Mouse (Mus musculus): ENCODE measurements around the gene Thsd4.
A peak's percentile ranks its signal among the peaks of the same experiment; 100 is the strongest.

The Thsd4 gene

GRCm38 (mm10) chr9:60150511-60150910, 371.3 kb downstream of the Thsd4 start:
- DNase-seq (ENCODE audit: low read depth, low spot score) = no peak

- no peak for DNase-seq (ENCODE audit: low read depth, low spot score)
These were observed 372.9 kb downstream of the Thsd4 start for GRCm38 (mm10) chr9:60148988-60149387.

GRCm38 (mm10) chr9:60147401-60147800, 374.4 kb downstream of the Thsd4 start:
- no peak for DNase-seq (ENCODE audit: low read depth, low spot score)

GRCm38 (mm10) chr9:60143816-60144215, 378.0 kb downstream of the Thsd4 start:
- DNase-seq (ENCODE audit: low read depth, low spot score) = peak; percentile 12

GRCm38 (mm10) chr9:60141081-60141514, 380.7 kb downstream of the Thsd4 start:
- no peak for DNase-seq (ENCODE audit: low read depth, low spot score)

- no peak for DNase-seq (ENCODE audit: low read depth, low spot score)
These were observed 381.4 kb downstream of the Thsd4 start for GRCm38 (mm10) chr9:60140411-60140810.

GRCm38 (mm10) chr9:60139446-60139845, 382.4 kb downstream of the Thsd4 start:
- DNase-seq (ENCODE audit: low read depth, low spot score) = no peak

GRCm38 (mm10) chr9:60129235-60129991, 392.4 kb downstream of the Thsd4 start:
- DNase-seq (ENCODE audit: low read depth, low spot score) = no peak

- no peak for DNase-seq (ENCODE audit: low read depth, low spot score)
These were observed 394.9 kb downstream of the Thsd4 start for GRCm38 (mm10) chr9:60126961-60127360.

GRCm38 (mm10) chr9:60124102-60124501, 397.7 kb downstream of the Thsd4 start:
- DNase-seq (ENCODE audit: low read depth, low spot score) = no peak

GRCm38 (mm10) chr9:60123066-60123465, 398.8 kb downstream of the Thsd4 start:
- DNase-seq (ENCODE audit: low read depth, low spot score) = no peak

GRCm38 (mm10) chr9:60119846-60120245, 402.0 kb downstream of the Thsd4 start:
- DNase-seq (ENCODE audit: low read depth, low spot score) = no peak

- DNase-seq (ENCODE audit: low read depth, low spot score) = no peak
These were observed 404.0 kb downstream of the Thsd4 start for GRCm38 (mm10) chr9:60117831-60118230.

- no peak for DNase-seq (ENCODE audit: low read depth, low spot score)
These were observed 406.1 kb downstream of the Thsd4 start for GRCm38 (mm10) chr9:60115711-60116247.

- no peak for DNase-seq (ENCODE audit: low read depth, low spot score)
These were observed 406.5 kb downstream of the Thsd4 start for GRCm38 (mm10) chr9:60115306-60115705.

- DNase-seq (ENCODE audit: low read depth, low spot score) = no peak
These were observed 411.6 kb downstream of the Thsd4 start for GRCm38 (mm10) chr9:60110200-60110599.

GRCm38 (mm10) chr9:60106683-60107082, 415.2 kb downstream of the Thsd4 start:
- DNase-seq (ENCODE audit: low read depth, low spot score) = no peak

GRCm38 (mm10) chr9:60106106-60106505, 415.7 kb downstream of the Thsd4 start:
- no peak for DNase-seq (ENCODE audit: low read depth, low spot score)

- no peak for DNase-seq (ENCODE audit: low read depth, low spot score)
These were observed 427.6 kb downstream of the Thsd4 start for GRCm38 (mm10) chr9:60094211-60094610.

- DNase-seq (ENCODE audit: low read depth, low spot score) = no peak
These were observed 429.4 kb downstream of the Thsd4 start for GRCm38 (mm10) chr9:60092428-60092827.

- DNase-seq (ENCODE audit: low read depth, low spot score) = no peak
These were observed 432.4 kb downstream of the Thsd4 start for GRCm38 (mm10) chr9:60089441-60089840.

- DNase-seq (ENCODE audit: low read depth, low spot score) = peak; percentile 52
These were observed 433.7 kb downstream of the Thsd4 start for GRCm38 (mm10) chr9:60088101-60088500.

- peak; percentile 79 for DNase-seq (ENCODE audit: low read depth, low spot score)
These were observed 439.7 kb downstream of the Thsd4 start for GRCm38 (mm10) chr9:60082107-60082581.
